Mouse (Mus musculus): ENCODE data around the gene Hcrt.

DNA sequence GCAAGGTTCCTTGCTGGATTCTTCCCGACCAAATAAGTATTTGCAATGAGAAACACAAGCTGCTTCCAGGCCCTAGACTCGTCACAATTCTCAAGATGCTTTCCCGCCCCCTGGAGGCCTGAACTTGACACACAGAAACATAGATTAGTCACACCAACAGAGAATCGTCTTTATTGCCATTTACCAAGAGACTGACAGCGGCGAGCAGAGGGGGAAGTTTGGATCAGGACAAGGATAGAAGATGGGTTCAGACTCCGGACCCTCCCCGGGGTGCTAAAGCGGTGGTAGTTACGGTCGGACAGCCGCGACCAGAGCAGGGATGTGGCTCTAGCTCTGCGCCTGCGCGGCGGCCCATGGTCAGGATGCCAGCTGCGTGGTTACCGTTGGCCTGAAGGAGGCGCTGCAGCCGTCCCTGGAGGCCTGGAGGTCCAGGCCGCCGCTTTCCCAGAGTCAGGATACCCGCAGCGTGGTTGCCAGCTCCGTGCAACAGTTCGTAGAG is 1.1 kb downstream of the Hcrt start:
- TF ChIP-seq CTCF (IDR thresholded peaks at IDR 0.05; ENCODE audit: control insufficient read depth, insufficient read depth, insufficient replicate concordance, low read depth, low read length) (peak; percentile 91), POLR2A (IDR thresholded peaks at IDR 0.05; ENCODE audit: control insufficient read depth, low read depth, low read length) (peak; percentile 46; the same call in 1 of the 2 replicates)

Measured in testis, adult 2 months (tissue).